Mouse (Mus musculus): ENCODE measurements at regions not wholly inside any gene's neighbourhood (a gene's known extent, or its start where the extent isn't known, plus 50 kb on each side); places are given as distances from the start of the nearest gene placed in this dataset.

GRCm38 (mm10) chr13:84878178-84878849, 310.9 kb upstream of the Ccnh start:
- H3K4me1 ChIP-seq (ENCODE audit: control insufficient read depth in 2 of 2, insufficient read depth in 2 of 2, low read length in 2 of 2, poor library complexity in 1 of 2) = no peaks in the 10 kb centered on the region
- H3K27ac ChIP-seq (ENCODE audit: insufficient read depth, low read depth, low read length, poor library complexity, severe bottlenecking) = no peak overlapping the region
- H3K36me3 ChIP-seq (ENCODE audit: control insufficient read depth, insufficient read depth, low read length, poor library complexity, severe bottlenecking) = no peaks in the 10 kb centered on the region
- TF ChIP-seq ZNF384 (IDR thresholded peaks at IDR 0.05; ENCODE audit: low read depth, low read length) = no peak
- TF ChIP-seq MAFK (IDR thresholded peaks at IDR 0.05; ENCODE audit: insufficient read depth, low read depth, low read length) = no peak
- TF ChIP-seq CHD2 (IDR thresholded peaks at IDR 0.05; ENCODE audit: low read depth, low read length) = no peak
- no peak for TF ChIP-seq ZC3H11A (IDR thresholded peaks at IDR 0.05; ENCODE audit: borderline replicate concordance, low read depth, low read length)
- no peak overlapping the region for H3K9ac ChIP-seq (ENCODE audit: insufficient read depth, low read depth, low read length, poor library complexity, severe bottlenecking)
- no peak overlapping the region for H3K4me3 ChIP-seq (ENCODE audit: insufficient read depth in 1 of 2, low read depth in 1 of 2, low read length in 2 of 2, poor library complexity in 1 of 2, severe bottlenecking in 1 of 2)
- DNase-seq (ENCODE audit: low read depth, low spot score) = no peak
- in situ Hi-C loops (cut with MboI; ENCODE audit: low sequenced_read_pairs in 2 of 2, unreplicated experiment in 2 of 2) = no loop called here
- H3K9me3 ChIP-seq (ENCODE audit: control insufficient read depth, insufficient read depth, low read depth, low read length) = no peaks in the 10 kb centered on the region

GRCm38 (mm10) chr13:84905347-84905981, 283.7 kb upstream of the Ccnh start:
- Histone ChIP-seq H3K9ac (ENCODE audit: insufficient read depth, low read depth, low read length, poor library complexity, severe bottlenecking) (no peak overlapping the region), H3K4me1 (ENCODE audit: control insufficient read depth in 2 of 2, insufficient read depth in 2 of 2, low read length in 2 of 2, poor library complexity in 1 of 2) (no peaks in the 10 kb centered on the region), H3K4me3 (ENCODE audit: insufficient read depth in 1 of 2, low read depth in 1 of 2, low read length in 2 of 2, poor library complexity in 1 of 2, severe bottlenecking in 1 of 2) (no peak overlapping the region), H3K9me3 (ENCODE audit: control insufficient read depth, insufficient read depth, low read depth, low read length) (no peaks in the 10 kb centered on the region), H3K27ac (ENCODE audit: insufficient read depth, low read depth, low read length, poor library complexity, severe bottlenecking) (no peak overlapping the region), H3K36me3 (ENCODE audit: control insufficient read depth, insufficient read depth, low read length, poor library complexity, severe bottlenecking) (no peaks in the 10 kb centered on the region)
- no peak for TF ChIP-seq CHD2 (IDR thresholded peaks at IDR 0.05; ENCODE audit: low read depth, low read length)
- no peak for TF ChIP-seq HCFC1 (IDR thresholded peaks at IDR 0.05; ENCODE audit: borderline replicate concordance, insufficient read depth, low read length)
- TF ChIP-seq MAFK (IDR thresholded peaks at IDR 0.05; ENCODE audit: insufficient read depth, low read depth, low read length) = no peak
- no peak for TF ChIP-seq ZC3H11A (IDR thresholded peaks at IDR 0.05; ENCODE audit: borderline replicate concordance, low read depth, low read length)
- no peak for DNase-seq (ENCODE audit: low read depth, low spot score)
- in situ Hi-C loops (cut with MboI; ENCODE audit: low sequenced_read_pairs in 2 of 2, unreplicated experiment in 2 of 2) = no loop called here

- no peaks in the 10 kb centered on the region for H3K36me3 ChIP-seq (ENCODE audit: control insufficient read depth, insufficient read depth, low read length, poor library complexity, severe bottlenecking)
- no peaks in the 10 kb centered on the region for H3K4me1 ChIP-seq (ENCODE audit: control insufficient read depth in 2 of 2, insufficient read depth in 2 of 2, low read length in 2 of 2, poor library complexity in 1 of 2)
- in situ Hi-C loops (cut with MboI; ENCODE audit: low sequenced_read_pairs in 2 of 2, unreplicated experiment in 2 of 2) = no loop called here
- H3K4me3 ChIP-seq (ENCODE audit: insufficient read depth in 1 of 2, low read depth in 1 of 2, low read length in 2 of 2, poor library complexity in 1 of 2, severe bottlenecking in 1 of 2) = no peak overlapping the region
- no peak overlapping the region for H3K9ac ChIP-seq (ENCODE audit: insufficient read depth, low read depth, low read length, poor library complexity, severe bottlenecking)
- H3K9me3 ChIP-seq (ENCODE audit: control insufficient read depth, insufficient read depth, low read depth, low read length) = no peaks in the 10 kb centered on the region
- no peak for TF ChIP-seq ZC3H11A (IDR thresholded peaks at IDR 0.05; ENCODE audit: borderline replicate concordance, low read depth, low read length)
- TF ChIP-seq HCFC1 (IDR thresholded peaks at IDR 0.05; ENCODE audit: borderline replicate concordance, insufficient read depth, low read length) = no peak
- TF ChIP-seq MAFK (IDR thresholded peaks at IDR 0.05; ENCODE audit: insufficient read depth, low read depth, low read length) = no peak
- no peak for TF ChIP-seq ZNF384 (IDR thresholded peaks at IDR 0.05; ENCODE audit: low read depth, low read length)
- no peak for DNase-seq (ENCODE audit: low read depth, low spot score)
- H3K27ac ChIP-seq (ENCODE audit: insufficient read depth, low read depth, low read length, poor library complexity, severe bottlenecking) = no peak overlapping the region
Measured at GRCm38 (mm10) chr13:84905994-84906393, 283.2 kb upstream of the Ccnh start.

GRCm38 (mm10) chr13:84931271-84931670, 257.9 kb upstream of the Ccnh start:
- no peaks in the 10 kb centered on the region for H3K36me3 ChIP-seq (ENCODE audit: control insufficient read depth, insufficient read depth, low read length, poor library complexity, severe bottlenecking)
- TF ChIP-seq CHD2 (IDR thresholded peaks at IDR 0.05; ENCODE audit: low read depth, low read length) (no peak), HCFC1 (IDR thresholded peaks at IDR 0.05; ENCODE audit: borderline replicate concordance, insufficient read depth, low read length) (no peak)
- H3K9ac ChIP-seq (ENCODE audit: insufficient read depth, low read depth, low read length, poor library complexity, severe bottlenecking) = no peak overlapping the region
- no peaks in the 10 kb centered on the region for H3K4me1 ChIP-seq (ENCODE audit: control insufficient read depth in 2 of 2, insufficient read depth in 2 of 2, low read length in 2 of 2, poor library complexity in 1 of 2)
- H3K9me3 ChIP-seq (ENCODE audit: control insufficient read depth, insufficient read depth, low read depth, low read length) = no peaks in the 10 kb centered on the region
- in situ Hi-C loops (cut with MboI; ENCODE audit: low sequenced_read_pairs in 2 of 2, unreplicated experiment in 2 of 2) = no loop called here
- DNase-seq (ENCODE audit: low read depth, low spot score) = no peak
- no peak overlapping the region for H3K27ac ChIP-seq (ENCODE audit: insufficient read depth, low read depth, low read length, poor library complexity, severe bottlenecking)
- H3K4me3 ChIP-seq (ENCODE audit: insufficient read depth in 1 of 2, low read depth in 1 of 2, low read length in 2 of 2, poor library complexity in 1 of 2, severe bottlenecking in 1 of 2) = no peak overlapping the region

- H3K4me3 ChIP-seq (ENCODE audit: insufficient read depth in 1 of 2, low read depth in 1 of 2, low read length in 2 of 2, poor library complexity in 1 of 2, severe bottlenecking in 1 of 2) = no peak overlapping the region
- H3K27ac ChIP-seq (ENCODE audit: insufficient read depth, low read depth, low read length, poor library complexity, severe bottlenecking) = no peak overlapping the region
- no peaks in the 10 kb centered on the region for H3K9me3 ChIP-seq (ENCODE audit: control insufficient read depth, insufficient read depth, low read depth, low read length)
- H3K9ac ChIP-seq (ENCODE audit: insufficient read depth, low read depth, low read length, poor library complexity, severe bottlenecking) = no peak overlapping the region
- in situ Hi-C loops (cut with MboI; ENCODE audit: low sequenced_read_pairs in 2 of 2, unreplicated experiment in 2 of 2) = no loop called here
- no peak for DNase-seq (ENCODE audit: low read depth, low spot score)
- H3K36me3 ChIP-seq (ENCODE audit: control insufficient read depth, insufficient read depth, low read length, poor library complexity, severe bottlenecking) = no peaks in the 10 kb centered on the region
- TF ChIP-seq ZC3H11A (IDR thresholded peaks at IDR 0.05; ENCODE audit: borderline replicate concordance, low read depth, low read length) = no peak
- TF ChIP-seq MAFK (IDR thresholded peaks at IDR 0.05; ENCODE audit: insufficient read depth, low read depth, low read length) = no peak
- no peak for TF ChIP-seq ZNF384 (IDR thresholded peaks at IDR 0.05; ENCODE audit: low read depth, low read length)
- no peak for TF ChIP-seq CHD2 (IDR thresholded peaks at IDR 0.05; ENCODE audit: low read depth, low read length)
- no peak for TF ChIP-seq HCFC1 (IDR thresholded peaks at IDR 0.05; ENCODE audit: borderline replicate concordance, insufficient read depth, low read length)
- H3K4me1 ChIP-seq (ENCODE audit: control insufficient read depth in 2 of 2, insufficient read depth in 2 of 2, low read length in 2 of 2, poor library complexity in 1 of 2) = no peaks in the 10 kb centered on the region
Measured at GRCm38 (mm10) chr13:84935610-84936009, 253.6 kb upstream of the Ccnh start.
